19 mouse cellular contexts compared by ENCODE assay signal in genomic region chr9:118676692-118677091, GRCm38 (mm10).
DNase-seq lines count a peak whose midpoint lies in the region; ATAC-seq lines count a peak whose summit lies in the region.
"Had no signal": no experiment of that assay in that cellular context is flagged by ENCODE, and none has a peak within 500 bp of the region (broad histone marks: within the 10 kb centered on the region; RNA-seq: fewer than 3 reads in every experiment).

No protein-coding gene starts in this region.

- no peak overlapping the region for H3K4me3 ChIP-seq in hindbrain, embryonic 12.5 days
- H3K4me3 ChIP-seq in hindbrain, embryonic 16.5 days (ENCODE audit: low read length), result no peak overlapping the region
- no peak overlapping the region for H3K4me3 ChIP-seq in midbrain, embryonic 16.5 days (ENCODE audit: low read depth, low read length)
- H3K4me3 ChIP-seq in midbrain, embryonic 14.5 days (replicated peaks; ENCODE audit: low read depth, low read length), result no peak overlapping the region
- H3K4me3 ChIP-seq in limb, embryonic 12.5 days (replicated peaks), result no peak overlapping the region
- H3K4me3 ChIP-seq: hindbrain, embryonic 15.5 days; liver, embryonic 12.5 days; midbrain, embryonic 12.5 days had no signal

- WGBS in hindbrain, embryonic 12.5 days, result 81% methylated on average over 8 of the region's 8 CpGs
- WGBS in hindbrain, embryonic 16.5 days, result 75% methylated on average over 8 of the region's 8 CpGs
- 83% methylated on average over 8 of the region's 8 CpGs for WGBS in midbrain, embryonic 16.5 days
- WGBS in midbrain, embryonic 14.5 days, result 82% methylated on average over 8 of the region's 8 CpGs
- 76% methylated on average over 8 of the region's 8 CpGs for WGBS in limb, embryonic 12.5 days

- H3K9me3 ChIP-seq in hindbrain, embryonic 12.5 days (replicated peaks), result no peaks in the 10 kb centered on the region
- no peaks in the 10 kb centered on the region for H3K9me3 ChIP-seq in hindbrain, embryonic 16.5 days (ENCODE audit: control insufficient read depth, low read length)
- no peaks in the 10 kb centered on the region for H3K9me3 ChIP-seq in midbrain, embryonic 16.5 days (replicated peaks; ENCODE audit: control insufficient read depth, low read length, poor library complexity, severe bottlenecking)
- no peaks in the 10 kb centered on the region for H3K9me3 ChIP-seq in midbrain, embryonic 14.5 days (ENCODE audit: control insufficient read depth, low read length)
- H3K9me3 ChIP-seq in limb, embryonic 12.5 days, result no peaks in the 10 kb centered on the region
- H3K9me3 ChIP-seq: hindbrain, embryonic 15.5 days; liver, embryonic 12.5 days; midbrain, embryonic 12.5 days had no signal

- ATAC-seq in hindbrain, embryonic 12.5 days (ENCODE audit: low FRiP score), result no peak
- no peak for ATAC-seq in hindbrain, embryonic 16.5 days
- no peak; the same call in 1 of the 2 replicates for ATAC-seq in midbrain, embryonic 16.5 days
- ATAC-seq in midbrain, embryonic 14.5 days (ENCODE audit: low FRiP score, low TSS enrichment), result no peak
- ATAC-seq in limb, embryonic 12.5 days (ENCODE audit: insufficient number of reproducible peaks, insufficient read depth, low FRiP score, low TSS enrichment, low read depth), result no peak
- ATAC-seq: liver, embryonic 12.5 days had no signal

- peak; percentile 40 for DNase-seq in adrenal gland, postnatal 14 days
- DNase-seq in adrenal gland, adult 18-20 months (ENCODE audit: low spot score in 2 of 2), result no peak
- no peak for DNase-seq in midbrain, embryonic 14.5 days
- DNase-seq in embryo, embryonic 11 days, result no peak
- DNase-seq: adrenal gland, adult 8-10 months; cerebellum, adult 11-12 months; cerebellum, postnatal 36 days; gastrocnemius, postnatal 25 days; kidney, adult 18-20 months; kidney, postnatal 4 days; lung, postnatal 36 days; right cerebral cortex, adult 18-20 months had no signal

- peaks cover 17% of the 10 kb centered on the region for H3K4me1 ChIP-seq in hindbrain, embryonic 12.5 days
- peaks cover 6% of the 10 kb centered on the region for H3K4me1 ChIP-seq in hindbrain, embryonic 16.5 days (ENCODE audit: control insufficient read depth, insufficient read depth, low read depth, low read length)
- H3K4me1 ChIP-seq in midbrain, embryonic 16.5 days (ENCODE audit: control insufficient read depth, insufficient read depth, low read length), result peaks cover 8% of the 10 kb centered on the region
- 0 out of 2 replicates have a peak, but pooled peaks cover 7% of the 10 kb centered on the region for H3K4me1 ChIP-seq in midbrain, embryonic 14.5 days (ENCODE audit: control insufficient read depth, insufficient read depth, low read length)
- H3K4me1 ChIP-seq in limb, embryonic 12.5 days (replicated peaks), result peaks cover 29% of the 10 kb centered on the region

- H3K36me3 ChIP-seq in hindbrain, embryonic 12.5 days, result no peaks in the 10 kb centered on the region
- H3K36me3 ChIP-seq in hindbrain, embryonic 16.5 days (ENCODE audit: control insufficient read depth, insufficient read depth, low read length), result no peaks in the 10 kb centered on the region
- H3K36me3 ChIP-seq in midbrain, embryonic 16.5 days (ENCODE audit: control insufficient read depth, insufficient read depth, low read length), result no peaks in the 10 kb centered on the region
- H3K36me3 ChIP-seq in midbrain, embryonic 14.5 days (ENCODE audit: control insufficient read depth, insufficient read depth, low read length), result no peaks in the 10 kb centered on the region
- H3K36me3 ChIP-seq in limb, embryonic 12.5 days, result peaks cover 31% of the 10 kb centered on the region
- H3K36me3 ChIP-seq: hindbrain, embryonic 15.5 days; liver, embryonic 12.5 days; midbrain, embryonic 12.5 days had no signal

- no peaks in the 10 kb centered on the region for H3K27me3 ChIP-seq in hindbrain, embryonic 12.5 days
- H3K27me3 ChIP-seq in hindbrain, embryonic 16.5 days (replicated peaks; ENCODE audit: control insufficient read depth, insufficient read depth, low read length), result no peaks in the 10 kb centered on the region
- H3K27me3 ChIP-seq in midbrain, embryonic 16.5 days (ENCODE audit: control insufficient read depth, insufficient read depth, low read depth, low read length), result no peaks in the 10 kb centered on the region; the same call in 1 of the 2 replicates
- no peaks in the 10 kb centered on the region for H3K27me3 ChIP-seq in midbrain, embryonic 14.5 days (ENCODE audit: control insufficient read depth, insufficient read depth, low read length)
- no peaks in the 10 kb centered on the region for H3K27me3 ChIP-seq in limb, embryonic 12.5 days
- H3K27me3 ChIP-seq: hindbrain, embryonic 15.5 days; midbrain, embryonic 12.5 days had no signal

- no peak overlapping the region for H3K4me2 ChIP-seq in hindbrain, embryonic 12.5 days (replicated peaks)
- H3K4me2 ChIP-seq in hindbrain, embryonic 16.5 days (ENCODE audit: low read length), result no peak overlapping the region
- no peak overlapping the region for H3K4me2 ChIP-seq in midbrain, embryonic 16.5 days (ENCODE audit: low read length)
- H3K4me2 ChIP-seq in midbrain, embryonic 14.5 days (ENCODE audit: low read length), result no peak overlapping the region
- H3K4me2 ChIP-seq in limb, embryonic 12.5 days, result no peak overlapping the region
- H3K4me2 ChIP-seq: hindbrain, embryonic 15.5 days; liver, embryonic 12.5 days; midbrain, embryonic 12.5 days had no signal

- 0 out of 2 replicates have a peak overlapping the region, but pooled peaks have one; percentile 1 for H3K27ac ChIP-seq in hindbrain, embryonic 12.5 days
- H3K27ac ChIP-seq in hindbrain, embryonic 16.5 days (ENCODE audit: low read depth, low read length), result no peak overlapping the region
- H3K27ac ChIP-seq in midbrain, embryonic 16.5 days (ENCODE audit: low read length), result peak overlapping the region; percentile 2; the same call in 1 of the 2 replicates
- H3K27ac ChIP-seq in midbrain, embryonic 14.5 days (replicated peaks; ENCODE audit: low read depth, low read length), result no peak overlapping the region
- peak overlapping the region; percentile 79; the same call in 1 of the 2 replicates for H3K27ac ChIP-seq in limb, embryonic 12.5 days
- H3K27ac ChIP-seq: hindbrain, embryonic 15.5 days; liver, embryonic 12.5 days; midbrain, embryonic 12.5 days had no signal

- H3K9ac ChIP-seq in hindbrain, embryonic 12.5 days, result no peak overlapping the region
- H3K9ac ChIP-seq in hindbrain, embryonic 16.5 days (ENCODE audit: low read depth, low read length), result no peak overlapping the region
- H3K9ac ChIP-seq in midbrain, embryonic 16.5 days (ENCODE audit: low read depth, low read length), result no peak overlapping the region
- no peak overlapping the region for H3K9ac ChIP-seq in midbrain, embryonic 14.5 days (replicated peaks; ENCODE audit: low read length)
- no peak overlapping the region for H3K9ac ChIP-seq in limb, embryonic 12.5 days (replicated peaks)
- H3K9ac ChIP-seq: hindbrain, embryonic 15.5 days; liver, embryonic 12.5 days; midbrain, embryonic 12.5 days had no signal

Comparison
In these comparisons a context has a peak if more than half of its experiments do, and no peak if none do; other contexts are left out.
1. H3K27ac ChIP-seq: peak in hindbrain, embryonic 12.5 days (single experiment), midbrain, embryonic 16.5 days (single experiment) and limb, embryonic 12.5 days (single experiment); none in hindbrain, embryonic 16.5 days (single experiment) and midbrain, embryonic 14.5 days (single experiment).